Mouse (Mus musculus): ENCODE results near the gene Ccdc142. TPM values are rescaled to one million over a fixed set of nuclear protein-coding genes. Genes with fewer than 3 reads are reported as not detected.

Ccdc142 gene
- polyA plus RNA-seq, 2 experiments = 0.23 to 1.1 TPM

GRCm38 (mm10) chr6:83125331-83125730, 23.9 kb downstream of the Ccdc142 start, which contains the start of gene Ino80b:
Ino80b (minus strand) TSS chr6:83125431.
- no peak for DNase-seq (ENCODE audit: low read depth in 3 of 3, low spot score in 3 of 3)
- Histone ChIP-seq H3K27ac (peak within 1 kb of the TSS; percentile 81), H3K27me3 (ENCODE audit: control insufficient read depth, insufficient read depth, low read length) (no peaks in the 10 kb centered on the region), H3K36me3 (replicated peaks; ENCODE audit: control insufficient read depth, insufficient read depth, low read depth) (no peaks in the 10 kb centered on the region), H3K4me3 (ENCODE audit: insufficient read depth in 1 of 2, low read depth in 2 of 2, low read length in 2 of 2) (peak within 1 kb of the TSS; percentile 93), H3K4me1 (replicated peaks; ENCODE audit: control insufficient read depth in 2 of 2, insufficient read depth in 2 of 2, low read length in 1 of 2) (peaks cover 15 to 25% of the 10 kb centered on the region in 2 experiments), H3K4me2 (ENCODE audit: low read depth) (peak within 1 kb of the TSS; percentile 87), H3K9ac (replicated peaks) (peak within 1 kb of the TSS; percentile 95), H3K9me3 (ENCODE audit: control insufficient read depth, low read length) (no peaks in the 10 kb centered on the region)
- TF ChIP-seq CTCF (IDR thresholded peaks at IDR 0.05; ENCODE audit: low read depth) = no peak
- no peak for TF ChIP-seq EP300 (IDR thresholded peaks at IDR 0.05; ENCODE audit: low read depth)
- 23% methylated on average over 5 of the region's 5 CpGs for WGBS (ENCODE audit: insufficient replicate concordance)
- ATAC-seq (ENCODE audit: insufficient read depth) = no peak

DNA sequence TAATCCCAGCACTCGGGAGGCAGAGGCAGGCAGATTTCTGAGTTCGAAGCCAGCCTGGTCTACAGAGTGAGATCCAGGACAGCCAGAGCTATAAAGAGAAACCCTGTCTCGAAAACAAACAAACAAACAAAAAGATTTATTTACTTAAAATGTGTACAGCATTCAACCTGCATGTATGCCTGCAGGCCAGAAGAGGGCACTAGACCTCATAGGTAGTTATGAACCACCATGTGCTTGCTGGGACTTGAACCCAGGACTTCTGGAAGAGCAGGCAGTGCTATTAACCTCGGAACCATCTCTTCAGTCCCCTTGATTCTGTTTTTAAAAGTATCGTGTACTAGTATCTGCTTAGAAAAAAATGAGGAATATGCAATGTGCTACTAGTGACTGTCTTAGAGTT, 26.0 kb downstream of the Ccdc142 start:
- Histone ChIP-seq H3K9ac (replicated peaks) (no peak overlapping the region), H3K4me3 (ENCODE audit: insufficient read depth in 1 of 2, low read depth in 2 of 2, low read length in 2 of 2) (no peak overlapping the region), H3K27me3 (ENCODE audit: control insufficient read depth, insufficient read depth, low read length) (no peaks in the 10 kb centered on the region), H3K36me3 (replicated peaks; ENCODE audit: control insufficient read depth, insufficient read depth, low read depth) (no peaks in the 10 kb centered on the region), H3K4me2 (ENCODE audit: low read depth) (no peak overlapping the region), H3K9me3 (ENCODE audit: control insufficient read depth, low read length) (no peaks in the 10 kb centered on the region), H3K4me1 (replicated peaks; ENCODE audit: control insufficient read depth in 2 of 2, insufficient read depth in 2 of 2, low read length in 1 of 2) (peaks cover 13 to 21% of the 10 kb centered on the region in 2 experiments), H3K27ac (no peak overlapping the region)
- TF ChIP-seq EP300 (IDR thresholded peaks at IDR 0.05; ENCODE audit: low read depth) (no peak), CTCF (IDR thresholded peaks at IDR 0.05; ENCODE audit: low read depth) (peak; percentile 69)
- DNase-seq (ENCODE audit: low read depth in 3 of 3, low spot score in 3 of 3) (no peak), ATAC-seq (ENCODE audit: insufficient read depth) (no peak)
- 71% methylated on average over 5 of the region's 5 CpGs for WGBS (ENCODE audit: insufficient replicate concordance)

DNA sequence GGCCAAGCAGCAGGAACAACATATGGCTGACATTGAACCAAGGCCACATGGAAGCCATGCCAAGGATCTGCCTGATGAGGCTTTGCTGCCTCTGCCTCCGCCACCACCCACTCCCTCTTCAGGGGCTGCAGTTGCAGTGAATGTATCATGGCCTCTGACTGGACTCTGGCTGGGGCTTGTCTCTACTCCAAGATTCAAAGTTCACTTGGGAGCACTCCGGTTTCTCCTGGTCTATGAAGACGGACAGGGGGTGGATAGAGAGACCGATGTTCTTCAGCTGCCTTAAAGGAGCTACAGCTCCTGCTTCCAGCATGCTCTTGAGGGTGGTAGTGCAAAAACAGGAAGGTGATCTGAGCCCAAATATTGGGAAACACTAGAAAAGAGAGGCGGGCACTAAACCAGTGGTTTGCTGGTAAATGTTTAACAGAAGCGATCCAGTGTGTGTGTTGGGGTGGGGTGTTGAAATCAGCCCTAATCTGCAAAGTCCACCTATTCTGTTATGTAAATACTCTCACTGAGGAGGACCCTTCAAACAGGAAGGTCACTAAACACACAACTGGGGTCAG, 30.2 kb downstream of the Ccdc142 start:
- DNase-seq (ENCODE audit: low read depth in 3 of 3, low spot score in 3 of 3) (no peak), ATAC-seq (ENCODE audit: insufficient read depth) (peak; percentile 68)
- peaks cover 16% of the 10 kb centered on the region for H3K27me3 ChIP-seq (ENCODE audit: control insufficient read depth, insufficient read depth, low read length)
- peak overlapping the region; percentile 47 for H3K27ac ChIP-seq
- H3K4me3 ChIP-seq (ENCODE audit: insufficient read depth in 1 of 2, low read depth in 2 of 2, low read length in 2 of 2) = no peak overlapping the region
- peak overlapping the region; percentile 13; the same call in 1 of the 2 replicates for H3K4me2 ChIP-seq (ENCODE audit: low read depth)
- H3K36me3 ChIP-seq (replicated peaks; ENCODE audit: control insufficient read depth, insufficient read depth, low read depth) = no peaks in the 10 kb centered on the region
- H3K4me1 ChIP-seq (replicated peaks; ENCODE audit: control insufficient read depth in 2 of 2, insufficient read depth in 2 of 2, low read length in 1 of 2) = peaks cover 4 to 7% of the 10 kb centered on the region in 2 experiments; a peak in 3 of 4 replicates
- TF ChIP-seq CTCF (IDR thresholded peaks at IDR 0.05; ENCODE audit: low read depth) (no peak), EP300 (IDR thresholded peaks at IDR 0.05; ENCODE audit: low read depth) (no peak)
- no peaks in the 10 kb centered on the region for H3K9me3 ChIP-seq (ENCODE audit: control insufficient read depth, low read length)
- H3K9ac ChIP-seq (replicated peaks) = no peak overlapping the region
- 42% methylated on average over 6 of the region's 6 CpGs for whole genome bisulfite sequencing (ENCODE audit: insufficient replicate concordance)

DNA sequence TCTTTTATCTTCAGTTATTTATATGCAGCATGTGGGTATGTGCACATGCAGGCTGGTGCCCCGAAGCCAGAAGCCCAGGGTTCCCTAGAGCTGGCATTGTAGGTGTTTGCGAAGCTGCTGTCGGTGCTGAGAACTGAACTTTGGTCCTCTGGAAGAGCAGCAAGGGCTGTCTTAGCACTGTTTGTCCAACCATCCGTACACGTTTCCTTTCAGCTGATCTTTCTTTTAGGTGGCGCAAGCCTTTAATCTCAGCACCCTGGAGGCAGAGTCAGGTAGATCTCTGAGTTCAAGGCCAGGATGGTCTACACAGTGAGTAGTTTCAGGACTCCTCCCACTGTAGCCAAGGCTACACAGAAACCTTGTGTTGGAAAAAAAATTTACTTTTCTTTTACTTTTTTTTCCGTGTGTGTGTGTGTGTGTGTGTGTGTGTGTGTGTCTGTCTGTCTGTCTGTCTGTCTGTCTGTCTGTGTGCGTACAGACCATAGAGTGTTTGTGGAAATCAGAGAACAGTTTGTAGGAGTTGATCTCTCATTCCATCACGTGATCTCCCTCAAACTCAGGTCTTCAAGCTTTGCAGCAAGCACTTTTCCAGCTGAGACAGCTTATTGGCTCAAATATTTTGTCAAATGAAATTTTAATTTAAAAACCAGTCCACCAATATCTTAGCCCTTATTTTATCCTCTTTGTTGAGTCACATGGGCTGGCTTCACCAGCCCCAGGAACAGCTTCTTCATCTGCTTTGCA, 30.9 kb downstream of the Ccdc142 start:
- Histone ChIP-seq H3K4me3 (ENCODE audit: insufficient read depth in 1 of 2, low read depth in 2 of 2, low read length in 2 of 2) (no peak overlapping the region), H3K27me3 (ENCODE audit: control insufficient read depth, insufficient read depth, low read length) (peaks cover 23% of the 10 kb centered on the region), H3K9ac (replicated peaks) (no peak overlapping the region), H3K36me3 (replicated peaks; ENCODE audit: control insufficient read depth, insufficient read depth, low read depth) (no peaks in the 10 kb centered on the region), H3K9me3 (ENCODE audit: control insufficient read depth, low read length) (no peaks in the 10 kb centered on the region), H3K4me1 (replicated peaks; ENCODE audit: control insufficient read depth in 2 of 2, insufficient read depth in 2 of 2, low read length in 1 of 2) (peaks cover 4 to 7% of the 10 kb centered on the region in 2 experiments; a peak in 3 of 4 replicates), H3K4me2 (ENCODE audit: low read depth) (no peak overlapping the region), H3K27ac (no peak overlapping the region; the same call in 1 of the 2 replicates)
- WGBS (ENCODE audit: insufficient replicate concordance) = 62% methylated on average over 9 of the region's 9 CpGs
- ATAC-seq (ENCODE audit: insufficient read depth) (peak; percentile 25; the same call in 1 of the 2 replicates), DNase-seq (ENCODE audit: low read depth in 3 of 3, low spot score in 3 of 3) (no peak)
- TF ChIP-seq EP300 (IDR thresholded peaks at IDR 0.05; ENCODE audit: low read depth) = no peak

DNA sequence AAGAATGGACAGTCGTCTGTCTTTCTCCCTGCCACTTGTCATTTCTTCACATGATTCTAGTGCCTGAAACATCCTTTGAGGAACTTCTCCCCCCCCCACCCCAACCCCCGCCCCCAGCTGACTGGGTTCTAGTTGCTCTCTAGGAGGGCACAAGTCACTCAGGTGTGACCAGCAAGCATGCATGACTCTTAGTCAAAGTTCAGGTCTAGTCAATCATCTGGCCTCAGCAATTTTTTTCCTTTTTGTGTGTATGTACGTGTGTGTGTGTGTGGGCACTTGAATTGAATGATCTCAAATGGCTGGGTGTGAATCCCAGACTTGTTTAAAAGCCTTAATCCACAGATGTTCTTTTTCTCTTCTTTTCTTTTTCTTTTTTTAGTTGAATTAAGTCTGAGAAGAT, 32.8 kb downstream of the Ccdc142 start:
- Histone ChIP-seq H3K9me3 (ENCODE audit: control insufficient read depth, low read length) (no peaks in the 10 kb centered on the region), H3K27me3 (ENCODE audit: control insufficient read depth, insufficient read depth, low read length) (peaks cover 23% of the 10 kb centered on the region), H3K4me3 (ENCODE audit: insufficient read depth in 1 of 2, low read depth in 2 of 2, low read length in 2 of 2) (no peak overlapping the region), H3K36me3 (replicated peaks; ENCODE audit: control insufficient read depth, insufficient read depth, low read depth) (no peaks in the 10 kb centered on the region), H3K4me2 (ENCODE audit: low read depth) (no peak overlapping the region), H3K9ac (replicated peaks) (no peak overlapping the region), H3K27ac (no peak overlapping the region), H3K4me1 (replicated peaks; ENCODE audit: control insufficient read depth in 2 of 2, insufficient read depth in 2 of 2, low read length in 1 of 2) (peaks cover 8 to 10% of the 10 kb centered on the region in 2 experiments; a peak in 3 of 4 replicates)
- no peak for DNase-seq (ENCODE audit: low read depth in 3 of 3, low spot score in 3 of 3)
- ATAC-seq (ENCODE audit: insufficient read depth) = no peak
- TF ChIP-seq CTCF (IDR thresholded peaks at IDR 0.05; ENCODE audit: low read depth) (no peak), EP300 (IDR thresholded peaks at IDR 0.05; ENCODE audit: low read depth) (no peak)
- WGBS (ENCODE audit: insufficient replicate concordance) = 46% methylated on average over 3 of the region's 3 CpGs
